Mouse (Mus musculus) brown adipose tissue, adult 24 weeks (tissue): ENCODE data around the gene Rragd. TPM values are rescaled to one million over a fixed set of nuclear protein-coding genes. Genes with fewer than 3 reads are reported as not detected.

ENCODE experiments used
- polyA plus RNA-seq: library from polyadenylated mRNA; stranded (reverse); fragments of >200 nt; gene quantifications from 2 replicates; pipeline ENCODE4 v1.2.4, GENCODE M21; 2012; ENCODE audit not compliant: missing spikeins, insufficient read depth, insufficient read length

Gene Rragd
- polyA plus RNA-seq, 1 experiment: 1.4 TPM

Other genes starting within 250 kb of the Rragd start
- gene Lyrm2, start 182.8 kb upstream of the Rragd start, polyA plus RNA-seq: 60.1 and 78.8 TPM in 2 replicates
- 0.58 and 0.59 TPM in 2 replicates for gene Ankrd6, start 32.2 kb upstream of the Rragd start, polyA plus RNA-seq
- gene Ube2j1, start 48.4 kb downstream of the Rragd start, polyA plus RNA-seq: 38.1 and 39.7 TPM in 2 replicates
- not detected in 2 replicates for gene Gabrr2, start 80.0 kb downstream of the Rragd start, polyA plus RNA-seq
- not detected in 2 replicates for gene Gabrr1, start 149.5 kb downstream of the Rragd start, polyA plus RNA-seq
- gene Pm20d2, start 206.7 kb downstream of the Rragd start, polyA plus RNA-seq: 3.4 and 5.0 TPM in 2 replicates
- not detected in 2 replicates for gene Srsf12, start 226.0 kb downstream of the Rragd start, polyA plus RNA-seq